Comparison of ENCODE assay signal across 27 mouse cellular contexts in genomic region chr4:85941857-85942256, GRCm38 (mm10).
"Had no signal": no experiment of that assay in that cellular context is flagged by ENCODE, and none has a peak within 500 bp of the region (broad histone marks: within the 10 kb centered on the region; RNA-seq: fewer than 3 reads in every experiment).

No protein-coding gene starts in this region.

- H3K4me2 ChIP-seq: heart, embryonic 11.5 days; heart, embryonic 13.5 days; heart, embryonic 15.5 days; hindbrain, embryonic 13.5 days; hindbrain, embryonic 15.5 days; kidney, embryonic 15.5 days; limb, embryonic 13.5 days; liver, embryonic 11.5 days; liver, embryonic 13.5 days; liver, embryonic 15.5 days had no signal

- H3K4me1 ChIP-seq: heart, embryonic 13.5 days; heart, embryonic 15.5 days; hindbrain, embryonic 13.5 days; hindbrain, embryonic 15.5 days; kidney, embryonic 15.5 days; liver, embryonic 13.5 days; liver, embryonic 15.5 days had no signal

- ATAC-seq: hindbrain, postnatal 0 days; intestine, embryonic 16.5 days had no signal

- H3K9ac ChIP-seq: heart, embryonic 13.5 days; heart, embryonic 15.5 days; hindbrain, embryonic 13.5 days; hindbrain, embryonic 15.5 days; kidney, embryonic 15.5 days; limb, embryonic 13.5 days; liver, embryonic 13.5 days; liver, embryonic 15.5 days had no signal

- H3K36me3 ChIP-seq: heart, embryonic 13.5 days; heart, embryonic 15.5 days; hindbrain, embryonic 13.5 days; hindbrain, embryonic 15.5 days; kidney, embryonic 15.5 days; limb, embryonic 13.5 days; liver, embryonic 13.5 days; liver, embryonic 15.5 days had no signal

- H3K4me3 ChIP-seq: heart, adult 2 months; heart, embryonic 13.5 days; heart, embryonic 15.5 days; hindbrain, embryonic 13.5 days; hindbrain, embryonic 15.5 days; kidney, embryonic 15.5 days; layer of hippocampus, adult 2 months; left cerebral cortex, adult 2 months; limb, embryonic 13.5 days; liver, embryonic 13.5 days; liver, embryonic 15.5 days had no signal

- H3K27me3 ChIP-seq: heart, embryonic 13.5 days; heart, embryonic 15.5 days; hindbrain, embryonic 13.5 days; hindbrain, embryonic 15.5 days; kidney, embryonic 15.5 days; limb, embryonic 13.5 days; liver, embryonic 13.5 days; liver, embryonic 15.5 days had no signal

- H3K9me3 ChIP-seq: heart, embryonic 13.5 days; heart, embryonic 15.5 days; hindbrain, embryonic 13.5 days; hindbrain, embryonic 15.5 days; kidney, embryonic 15.5 days; limb, embryonic 13.5 days; liver, embryonic 13.5 days; liver, embryonic 15.5 days had no signal

- H3K27ac ChIP-seq: heart, adult 2 months; heart, embryonic 13.5 days; heart, embryonic 15.5 days; hindbrain, embryonic 13.5 days; hindbrain, embryonic 15.5 days; hindbrain, postnatal 0 days; kidney, embryonic 15.5 days; kidney, postnatal 0 days; layer of hippocampus, adult 2 months; left cerebral cortex, adult 2 months; limb, embryonic 13.5 days; liver, embryonic 13.5 days; liver, embryonic 15.5 days had no signal

- DNase-seq: gastrocnemius, postnatal 14 days; gastrocnemius, postnatal 36 days; heart, adult 11 months; heart, adult 2 months; heart, postnatal 14 days; heart, postnatal 36 days; kidney, adult 11 months; kidney, adult 2 months; kidney, adult 9 months; kidney, postnatal 25 days; kidney, postnatal 4 days; liver; liver, embryonic 13.5 days had no signal
